Mouse (Mus musculus) regulatory T cell (primary cell): ENCODE results near the gene Glis2.

Source experiments
- in situ Hi-C: fragments of 300-600 bp; cut with MboI, MseI; formaldehyde crosslinking; loops from one replicate; pipeline ENCODE4 v1.15.1; 2025; ENCODE audit warnings: high pct_unique_total_duplicates

Gene Glis2

DNA sequence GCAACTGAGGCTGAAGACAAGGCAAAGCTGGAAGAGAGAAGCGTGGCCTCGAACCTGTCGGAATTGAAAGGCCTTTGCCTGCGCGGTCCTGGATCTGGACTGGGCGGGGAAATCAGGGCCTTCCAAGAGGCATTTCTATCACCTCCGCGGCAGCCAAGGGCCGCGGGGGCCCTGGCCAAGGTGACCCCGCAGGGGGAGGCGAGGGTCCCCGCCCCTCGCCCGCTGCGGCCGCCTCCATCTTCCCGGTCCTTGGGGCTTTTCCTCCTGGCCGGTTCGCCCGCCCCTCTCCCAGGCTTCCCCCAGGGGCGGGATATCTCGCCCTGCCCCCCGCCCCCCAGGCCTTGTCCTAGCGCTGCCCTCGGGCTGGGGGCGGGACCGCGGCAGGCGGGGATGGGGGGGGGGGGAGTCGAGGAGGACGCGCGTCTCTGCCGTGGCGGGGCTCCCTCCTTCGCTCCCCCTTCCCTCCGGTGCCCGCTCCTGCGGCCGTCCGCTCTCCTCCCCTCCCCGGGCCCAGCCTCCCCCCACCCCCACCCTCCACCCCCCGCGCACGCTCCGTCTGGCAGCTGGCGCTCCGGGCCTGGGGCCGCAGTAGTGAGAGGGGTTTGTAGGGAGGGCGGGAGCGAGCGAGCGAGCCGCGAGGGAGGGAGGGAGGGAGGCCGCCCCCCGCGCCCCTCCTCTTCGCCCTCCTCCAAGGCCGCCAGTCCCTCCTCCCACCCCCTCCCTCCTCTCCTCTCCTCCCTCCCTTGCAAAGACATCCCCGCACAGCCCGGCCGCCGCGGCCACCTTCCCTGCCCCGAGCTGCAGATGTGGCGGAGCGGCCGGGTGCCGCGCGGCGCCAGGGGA, at the start of gene Glis2:
TSS of gene Glis2 (plus strand) at position 743 of the 843 bp plus-strand sequence.
- in situ Hi-C loops, result no loop called here

DNA sequence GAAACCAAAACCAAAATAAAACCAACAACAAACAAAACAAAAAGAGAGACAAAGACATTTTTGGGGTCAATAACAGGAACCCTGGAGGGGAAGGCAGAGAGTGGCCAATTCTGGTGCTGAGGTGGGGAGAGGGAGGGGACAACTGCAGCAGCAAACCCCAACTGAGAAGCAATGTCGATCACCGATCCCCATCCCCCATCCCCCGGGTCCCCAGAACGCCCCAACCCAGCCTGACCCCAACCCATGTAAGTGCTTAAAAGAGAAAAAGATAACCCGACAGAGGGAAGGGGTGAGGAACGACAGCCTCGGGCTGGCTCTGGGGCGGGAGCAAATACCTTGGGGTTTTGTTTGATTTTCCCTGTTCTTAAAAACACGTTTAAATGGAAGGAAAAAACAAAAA, 49.7 kb upstream of the Glis2 start:
- in situ Hi-C loops, result no loop called here

DNA sequence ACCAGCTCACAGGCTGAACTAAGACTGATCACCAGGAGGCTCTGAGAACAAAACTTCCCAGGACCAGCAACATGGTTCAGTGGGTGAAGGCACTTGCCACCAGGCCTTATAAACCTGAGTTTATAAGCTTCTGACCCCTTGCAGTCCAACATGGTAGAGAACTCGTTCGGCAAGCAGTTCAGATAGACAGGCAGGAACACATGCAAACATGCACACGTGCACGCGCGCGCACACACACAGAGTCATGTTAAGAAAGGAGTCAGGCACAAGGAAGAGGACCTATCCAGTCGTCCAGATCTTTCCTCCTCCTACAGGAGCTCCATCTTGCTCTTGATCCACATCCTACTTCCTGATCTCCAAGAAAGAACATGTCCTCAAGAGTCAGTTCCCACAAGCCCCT, 47.7 kb upstream of the Glis2 start:
- in situ Hi-C loops, result no loop called here

DNA sequence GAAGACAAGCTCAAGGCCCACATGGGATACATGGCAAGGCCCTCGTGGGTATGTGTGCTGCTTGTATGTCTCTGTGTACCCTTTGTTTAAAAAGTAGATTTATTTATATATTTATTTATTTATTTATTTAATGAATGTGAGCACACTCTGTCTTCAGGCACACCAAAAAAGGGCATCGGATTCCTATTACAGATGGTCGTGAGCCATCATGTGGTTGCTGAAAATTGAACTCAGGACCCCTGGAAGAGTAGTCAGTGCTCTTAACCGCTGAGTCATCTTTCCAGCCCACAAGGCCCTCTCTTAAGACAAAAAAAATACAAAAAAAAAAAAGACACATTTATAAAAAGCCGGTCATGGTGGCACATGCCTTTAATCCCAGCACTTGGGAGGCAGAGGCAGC, 46.9 kb upstream of the Glis2 start:
- in situ Hi-C loops, result no loop called here

DNA sequence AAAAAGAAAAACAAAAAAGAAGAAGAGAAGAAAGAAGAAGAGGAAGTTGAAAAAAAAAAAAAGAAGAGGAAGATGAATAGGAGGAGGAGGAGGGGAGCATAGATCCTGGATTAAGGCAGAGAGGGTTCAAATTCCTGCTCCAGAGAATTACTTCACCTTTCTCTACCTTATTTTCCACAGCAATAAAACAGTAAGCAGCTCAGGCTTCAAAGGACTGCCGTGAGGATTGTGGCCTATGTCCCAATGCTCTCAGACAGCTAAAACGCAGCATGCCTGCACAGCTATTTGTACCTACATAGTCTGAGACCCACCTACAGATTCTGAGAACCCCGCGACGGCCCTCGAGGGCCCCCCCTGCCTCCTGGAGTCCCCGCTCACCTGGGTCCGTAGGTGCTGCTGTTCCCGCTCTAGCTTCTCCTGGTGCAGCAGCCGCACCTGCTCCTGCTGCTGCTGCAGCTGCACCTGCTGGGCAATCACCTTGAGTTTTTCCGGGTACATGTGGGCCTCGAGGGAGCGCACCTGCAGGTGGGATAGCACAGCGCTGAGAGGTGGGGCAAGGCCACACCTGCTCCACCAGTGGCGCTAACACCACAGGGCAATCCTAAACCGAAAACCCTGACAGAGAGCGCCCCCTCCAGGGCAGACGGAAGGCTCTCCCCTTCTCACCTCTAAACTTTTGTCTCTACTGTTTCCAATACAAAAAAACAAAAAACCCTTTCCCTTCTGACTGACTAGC, 45.4 kb upstream of the Glis2 start:
- in situ Hi-C loops, result no loop called here

GRCm38 (mm10) chr16:4551056-4551455, 43.5 kb upstream of the Glis2 start:
- in situ Hi-C loops, result loop anchor here (10.0 kb wide), 1 partner anchor 476 kb away; the partner anchor contains the start of gene Trap1

- in situ Hi-C loops, result loop anchor here (10.0 kb wide), 1 partner anchor 477 kb away; the partner anchor contains the start of gene Trap1
These were observed 42.6 kb upstream of the Glis2 start for GRCm38 (mm10) chr16:4551885-4552284.

GRCm38 (mm10) chr16:4552829-4553550, 41.5 kb upstream of the Glis2 start:
- in situ Hi-C loops, result loop anchor here (10.0 kb wide), 1 partner anchor 478 kb away; the partner anchor contains the start of gene Trap1

- in situ Hi-C loops, result loop anchor here (10.0 kb wide), 1 partner anchor 481 kb away; the partner anchor contains the start of gene Trap1
These were observed 39.0 kb upstream of the Glis2 start for GRCm38 (mm10) chr16:4555555-4555954.

- in situ Hi-C loops, result loop anchor here (10.0 kb wide), 1 partner anchor 482 kb away; the partner anchor contains the start of gene Trap1
These were observed 37.4 kb upstream of the Glis2 start for GRCm38 (mm10) chr16:4557085-4557484.

GRCm38 (mm10) chr16:4557949-4558348, 36.6 kb upstream of the Glis2 start:
- in situ Hi-C loops, result loop anchor here (10.0 kb wide), 1 partner anchor 483 kb away; the partner anchor contains the start of gene Trap1

DNA sequence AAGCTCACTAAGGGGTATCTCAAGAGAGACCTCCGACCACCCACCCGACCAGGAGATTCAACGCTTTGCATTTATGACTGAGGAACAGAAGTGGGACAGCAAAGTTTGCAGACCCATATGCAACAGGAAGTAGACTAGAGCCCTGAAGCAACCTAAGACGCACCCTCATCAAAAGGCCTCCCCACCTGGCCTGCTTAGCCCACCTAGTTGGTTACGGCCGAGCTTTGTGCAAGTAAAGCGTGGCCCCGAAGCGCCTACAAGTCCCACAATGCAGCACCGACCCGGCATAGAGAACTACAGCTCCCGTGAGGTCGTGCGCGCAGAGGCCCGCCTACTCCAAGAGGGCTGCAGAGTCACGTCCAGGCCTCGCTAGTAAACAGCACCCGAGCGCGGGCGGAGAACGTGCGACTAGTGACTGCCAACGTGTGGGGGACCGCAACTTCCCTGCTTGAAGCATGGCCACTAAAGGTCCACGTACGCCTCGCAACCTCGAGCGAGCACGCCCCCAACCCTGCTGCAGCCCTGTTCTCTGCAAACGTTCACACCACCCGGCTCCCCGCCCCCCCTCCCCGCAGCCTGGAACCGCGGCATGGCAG, 36.0 kb upstream of the Glis2 start:
- in situ Hi-C loops, result loop anchor here (10.0 kb wide), 1 partner anchor 484 kb away; the partner anchor contains the start of gene Trap1

- in situ Hi-C loops, result loop anchor here (10.0 kb wide), 1 partner anchor 484 kb away; the partner anchor contains the start of gene Trap1
These were observed 35.4 kb upstream of the Glis2 start for GRCm38 (mm10) chr16:4558980-4559631.

DNA sequence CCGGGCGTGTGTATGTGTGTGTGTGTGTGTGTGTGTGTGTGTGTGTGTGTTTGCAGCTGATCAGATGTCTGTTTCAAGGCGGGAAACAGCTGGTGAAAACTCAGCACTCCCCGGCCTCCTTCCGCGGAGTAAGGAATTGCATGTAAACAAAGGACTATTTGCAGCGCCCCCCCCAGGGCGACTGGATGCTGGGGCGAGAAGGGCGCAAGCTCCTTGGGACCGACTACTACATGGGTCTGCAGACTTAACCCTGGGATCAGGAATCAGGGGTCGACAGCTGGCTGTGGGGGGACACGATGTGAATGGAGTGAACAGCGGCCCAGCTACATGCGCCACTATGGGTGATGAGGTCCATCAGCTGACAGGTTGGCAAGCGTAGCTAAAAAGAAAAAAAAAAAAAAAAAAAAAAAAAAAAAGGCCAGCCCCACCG, 34.8 kb upstream of the Glis2 start, which contains the start of gene Tfap4:
TSS of gene Tfap4 (minus strand) at position 140 of the 430 bp plus-strand sequence.
- in situ Hi-C loops, result loop anchor here (5.0 to 10.0 kb wide), 2 partner anchors 82 to 485 kb away; partner anchors contain the start of gene Trap1

DNA sequence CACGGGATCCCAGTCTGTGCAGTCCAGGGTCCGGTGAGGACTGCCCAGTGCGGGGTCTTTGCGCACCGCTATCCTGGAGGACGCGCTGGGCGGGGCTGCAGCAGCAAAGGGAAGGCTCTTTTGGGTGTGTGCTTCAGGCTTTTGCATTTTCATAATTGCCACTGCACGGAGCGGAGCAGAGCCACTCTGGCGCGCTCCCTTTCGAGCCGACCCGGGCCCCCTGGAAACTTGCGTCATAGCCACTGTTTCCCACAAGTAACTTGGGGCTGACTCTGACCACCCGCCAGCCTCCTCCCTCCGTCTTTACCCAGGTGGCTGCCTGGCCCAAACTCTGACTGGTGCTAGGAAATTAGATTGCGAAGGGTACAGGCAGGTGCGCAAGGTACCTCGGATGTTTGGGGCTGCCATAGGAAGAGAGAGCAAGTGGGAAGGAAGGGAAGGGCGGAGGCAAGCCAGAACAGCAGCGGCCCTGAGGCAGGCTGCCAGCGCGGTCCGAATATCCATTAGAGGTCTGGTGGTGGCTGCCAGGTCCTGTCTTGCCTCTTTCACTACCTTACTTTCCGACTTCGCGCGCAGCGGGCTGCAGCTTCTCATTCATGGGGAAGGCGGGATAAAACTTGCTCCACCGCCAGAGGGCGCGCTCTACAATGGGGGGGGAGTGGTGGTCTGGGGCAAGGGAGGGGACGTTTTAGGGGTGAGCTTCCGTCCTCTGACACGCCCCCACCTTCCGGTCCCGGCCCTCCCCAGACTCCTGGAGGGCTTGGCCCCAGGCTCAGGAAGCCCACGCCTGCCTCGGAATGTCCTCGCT, 34.2 kb upstream of the Glis2 start:
- in situ Hi-C loops, result loop anchor here (5.0 kb wide), 1 partner anchor 83 kb away; no protein-coding TSS in a partner anchor

DNA sequence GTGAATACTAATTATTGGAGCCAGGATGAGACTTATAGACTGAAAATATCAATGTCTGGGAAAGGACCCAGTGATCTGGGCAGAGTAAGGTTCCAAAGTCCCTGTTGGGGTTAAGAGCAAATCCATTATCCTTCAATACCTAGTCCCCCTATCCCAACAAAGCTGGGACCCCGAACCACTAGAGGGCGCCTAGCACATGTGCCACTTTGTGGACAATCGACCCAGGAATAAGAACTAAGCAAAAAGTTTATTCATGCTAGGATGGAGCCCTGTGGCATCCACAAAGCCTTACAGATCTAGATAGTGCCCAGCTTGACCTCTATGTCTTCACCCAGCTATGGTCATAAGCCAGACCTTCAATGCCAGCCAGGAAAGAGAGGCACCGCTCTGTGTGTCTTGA, 26.6 kb upstream of the Glis2 start:
- in situ Hi-C loops, result loop anchor here (5.0 kb wide), 1 partner anchor 44 kb away; no protein-coding TSS in a partner anchor

GRCm38 (mm10) chr16:4570737-4571136, 23.8 kb upstream of the Glis2 start:
- in situ Hi-C loops, result no loop called here

GRCm38 (mm10) chr16:4576038-4576437, 18.5 kb upstream of the Glis2 start:
- in situ Hi-C loops, result no loop called here

DNA sequence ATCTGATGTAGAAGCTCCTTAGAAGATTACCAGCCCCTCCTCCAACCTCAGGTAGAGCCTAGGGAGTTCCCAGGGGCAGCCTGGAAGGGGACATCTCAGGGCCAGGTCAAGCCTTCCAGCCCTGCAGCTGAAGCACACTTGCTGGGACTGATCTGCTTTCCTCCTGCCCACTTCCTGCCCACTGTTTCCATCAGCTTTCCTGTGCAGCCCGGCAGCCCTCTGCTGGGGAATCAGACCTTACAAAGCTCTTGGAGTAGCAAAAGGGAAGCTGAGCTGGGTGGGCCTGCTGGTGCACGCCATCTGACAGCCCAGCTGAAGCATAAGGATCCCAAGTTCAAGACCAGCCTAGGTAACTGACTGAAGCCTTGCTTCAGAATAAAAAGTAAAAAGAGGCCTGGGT, 17.6 kb upstream of the Glis2 start:
- in situ Hi-C loops, result no loop called here
